Mouse (Mus musculus): ENCODE results near the gene 5031439G07Rik. TPM values are rescaled to one million over a fixed set of nuclear protein-coding genes. Genes with fewer than 3 reads are reported as not detected.
"Not testable (repeated sequence)": the region's sequence is repeated elsewhere in the genome, so short reads cannot be mapped to it uniquely, and the experiment has no call there.

The 5031439G07Rik gene
- 100 to 1,000 TPM in 1 of 2 experiments, 10 to 100 TPM in 1; 96.1 to 106 TPM for total RNA-seq (2021)
- long read RNA-seq, experiment 1, full-length matches to known transcripts: 44 of 85 reads
- long read RNA-seq, experiment 1, partial matches to known transcripts: 22 of 85 reads
- long read RNA-seq, experiment 1, other reads (novel, unspliced or antisense): 19 of 85 reads
- long read RNA-seq, experiment 2, full-length matches to known transcripts: 46 of 91 reads
- long read RNA-seq, experiment 2, partial matches to known transcripts: 32 of 91 reads
- long read RNA-seq, experiment 2, other reads (novel, unspliced or antisense): 13 of 91 reads

DNA sequence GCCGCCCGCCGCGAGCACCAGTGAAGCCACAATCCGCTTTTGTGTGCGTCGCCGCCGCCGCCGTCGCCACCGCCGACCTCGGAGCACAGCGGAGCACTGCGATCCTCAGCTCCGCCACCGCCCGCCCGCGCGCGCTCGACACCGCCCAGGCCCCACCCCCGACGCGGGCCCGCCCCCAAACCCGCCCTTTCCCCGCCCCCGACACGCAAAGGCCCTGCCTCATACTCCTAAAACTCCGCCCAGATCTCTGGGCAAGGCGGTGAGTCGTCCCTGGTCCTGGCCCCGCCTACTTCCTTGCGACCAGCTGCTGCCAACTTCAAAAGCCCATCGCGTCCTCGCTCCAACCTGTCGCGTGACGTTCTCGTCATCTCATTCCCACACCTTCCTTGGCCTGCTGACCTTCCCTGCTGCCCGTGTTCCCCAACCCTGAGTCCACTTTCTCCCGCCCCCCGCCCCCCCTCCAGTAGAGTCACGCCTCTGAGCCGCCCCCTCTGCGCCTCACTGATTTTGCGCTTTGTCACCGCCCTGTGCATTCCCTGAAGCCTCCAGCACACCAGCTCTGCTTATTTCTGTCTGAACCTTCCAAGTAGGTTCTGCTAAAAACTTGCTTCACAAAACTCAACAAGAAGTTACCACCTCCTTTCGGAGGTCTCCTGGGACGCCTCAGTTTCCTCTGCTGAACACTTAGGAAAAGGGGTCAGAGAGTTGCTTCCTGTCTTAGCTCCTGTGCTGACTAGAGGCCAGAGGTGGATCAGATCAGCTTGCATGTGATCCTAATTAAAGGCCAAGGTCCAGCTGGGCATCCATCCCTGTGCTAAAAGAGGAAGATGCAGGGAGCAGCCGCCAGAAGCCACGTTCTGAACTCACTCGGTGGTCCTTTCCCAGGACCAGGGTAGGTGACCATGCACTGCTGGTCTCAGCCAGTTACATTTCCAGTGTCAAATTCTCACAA lies at the start of gene 5031439G07Rik:
5031439G07Rik (minus strand) TSS at position 678 of the 952 bp plus-strand sequence.
- peak; percentile 86 to 95 for DNase-seq (ENCODE audit: low spot score in 2 of 2)
- intact Hi-C loops (cut with DNase I): no loop called here

DNA sequence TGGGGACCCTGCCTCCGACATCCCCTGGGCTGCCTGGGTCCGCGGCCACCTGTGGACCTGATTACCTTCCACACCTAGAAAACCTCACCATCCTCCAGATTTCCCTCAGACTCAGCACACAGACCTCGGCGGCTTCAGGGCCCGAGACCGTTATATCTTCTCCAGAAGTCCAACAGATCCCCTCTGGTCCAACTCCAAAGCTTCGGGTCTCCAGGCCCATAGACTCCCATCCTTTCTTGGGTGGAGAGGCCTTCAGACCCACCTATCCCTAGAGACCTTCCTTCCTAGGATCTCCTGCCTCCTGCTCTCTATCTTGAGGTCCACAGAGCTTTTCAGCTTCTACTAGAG lies 49.0 kb upstream of the 5031439G07Rik start:
- intact Hi-C loops (cut with DNase I): loop anchor here (5.0 kb wide), 1 partner anchor 40 kb away; no protein-coding TSS in a partner anchor
- no peak for DNase-seq (ENCODE audit: low spot score in 2 of 2)

DNA sequence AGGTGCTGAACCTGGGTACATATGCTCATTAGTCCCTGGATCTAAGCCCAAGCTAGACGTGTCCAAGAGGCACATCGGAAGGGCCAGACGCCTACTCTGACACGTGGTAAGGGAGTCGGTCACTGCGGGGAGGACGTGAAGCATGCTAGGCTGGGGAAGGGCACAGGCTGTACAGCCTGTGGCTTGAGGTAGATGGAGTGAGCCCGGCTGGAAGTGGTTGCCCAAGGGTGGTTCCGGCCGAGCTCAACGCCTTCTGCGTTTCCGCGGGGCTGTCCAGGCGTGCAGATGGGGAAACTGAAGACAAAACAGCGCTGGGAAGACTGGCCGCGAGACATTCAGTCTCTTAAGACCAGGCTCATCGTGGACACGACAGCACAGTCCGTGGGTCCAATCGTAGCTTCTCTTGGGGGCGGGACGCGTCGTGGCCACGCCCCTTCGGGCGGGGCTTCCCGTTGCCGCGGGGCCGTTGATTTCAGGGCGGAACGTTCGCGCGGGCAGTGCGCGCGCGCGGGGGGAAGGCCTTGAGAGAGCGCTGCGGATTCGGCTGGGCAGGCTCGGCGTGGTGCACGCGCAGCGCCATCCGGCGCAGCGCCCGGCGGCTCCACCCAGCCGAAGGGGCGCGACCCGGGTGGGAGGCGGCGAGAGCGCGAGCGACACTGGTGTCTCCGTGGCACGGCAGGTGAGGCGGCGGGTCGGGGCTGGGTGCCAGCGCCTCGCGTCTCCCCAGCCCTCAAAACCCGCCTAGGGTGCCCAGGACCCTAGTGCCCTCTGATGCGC lies 48.4 kb upstream of the 5031439G07Rik start:
- intact Hi-C loops (cut with DNase I): loop anchor here (5.0 kb wide), 1 partner anchor 39 kb away; no protein-coding TSS in a partner anchor
- peak; percentile 97 to 98 for DNase-seq (ENCODE audit: low spot score in 2 of 2)

DNA sequence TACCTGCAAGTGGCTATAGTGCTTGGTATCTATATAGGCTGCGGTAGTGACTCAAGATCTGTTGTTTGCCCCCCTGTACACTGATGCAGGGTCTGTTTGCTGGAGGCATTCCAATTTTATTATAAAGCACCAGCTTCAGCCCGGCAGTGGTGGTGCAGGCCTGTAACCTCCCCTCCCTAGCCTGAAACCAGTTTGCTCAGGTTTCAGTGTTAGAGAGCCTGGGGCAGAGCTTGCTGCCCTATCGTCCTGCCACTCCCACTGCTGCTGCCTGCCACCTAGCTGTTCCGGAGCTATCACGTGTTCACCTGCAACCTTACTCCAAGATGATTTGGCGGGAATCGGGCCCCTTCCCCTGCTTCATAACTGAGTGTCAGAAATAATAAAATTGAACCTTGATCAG lies 45.6 kb upstream of the 5031439G07Rik start:
- intact Hi-C loops (cut with DNase I); DNase-seq (ENCODE audit: low spot score in 2 of 2): not testable (repeated sequence)

- intact Hi-C loops (cut with DNase I): no loop called here
- DNase-seq (ENCODE audit: low spot score in 2 of 2): no peak
Observed at GRCm38 (mm10) chr15:85031866-85032265, 43.5 kb upstream of the 5031439G07Rik start.

DNA sequence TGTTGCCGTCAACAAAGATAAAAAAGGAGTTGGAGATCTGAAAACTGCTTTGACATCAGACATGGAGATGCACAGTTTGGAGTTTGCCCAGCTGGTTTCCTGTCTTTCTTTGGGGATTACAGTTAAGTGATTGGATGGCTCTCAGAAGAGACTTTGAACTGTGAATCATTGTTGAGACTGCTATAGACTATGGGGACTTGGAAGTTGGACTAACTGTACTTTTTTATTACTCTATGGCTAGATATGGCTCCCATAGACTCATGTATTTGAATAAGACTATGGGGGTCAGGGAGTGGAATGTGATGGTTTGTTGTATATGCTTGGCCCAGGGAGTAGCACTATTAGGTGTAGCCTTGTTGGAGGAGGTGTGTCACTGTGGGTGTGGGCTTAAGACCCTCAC lies 42.3 kb upstream of the 5031439G07Rik start:
- DNase-seq (ENCODE audit: low spot score in 2 of 2); intact Hi-C loops (cut with DNase I): not testable (repeated sequence)

DNA sequence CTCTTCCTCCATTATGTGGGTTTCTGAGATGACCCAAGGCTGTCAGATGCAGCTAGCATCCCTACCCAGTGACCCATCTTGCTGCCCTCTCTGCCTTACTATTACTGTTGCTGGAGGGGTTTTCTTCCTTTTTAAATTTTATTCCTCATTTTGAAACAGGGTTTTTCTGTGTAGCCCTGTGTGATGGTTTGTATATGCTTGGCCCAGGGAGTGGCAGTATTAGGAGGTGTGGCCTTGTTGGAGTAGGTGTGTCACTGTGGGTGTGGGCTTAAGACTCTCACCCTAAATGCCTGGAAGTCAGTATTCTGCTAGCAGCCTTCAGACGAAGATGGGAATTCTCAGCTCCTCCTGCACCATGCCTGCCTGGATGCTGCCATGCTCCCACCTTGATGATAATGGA lies 40.3 kb upstream of the 5031439G07Rik start, which contains the start of gene Fam118a:
Fam118a (plus strand) TSS at position 301 of the 400 bp plus-strand sequence.
- intact Hi-C loops (cut with DNase I); DNase-seq (ENCODE audit: low spot score in 2 of 2): not testable (repeated sequence)

DNA sequence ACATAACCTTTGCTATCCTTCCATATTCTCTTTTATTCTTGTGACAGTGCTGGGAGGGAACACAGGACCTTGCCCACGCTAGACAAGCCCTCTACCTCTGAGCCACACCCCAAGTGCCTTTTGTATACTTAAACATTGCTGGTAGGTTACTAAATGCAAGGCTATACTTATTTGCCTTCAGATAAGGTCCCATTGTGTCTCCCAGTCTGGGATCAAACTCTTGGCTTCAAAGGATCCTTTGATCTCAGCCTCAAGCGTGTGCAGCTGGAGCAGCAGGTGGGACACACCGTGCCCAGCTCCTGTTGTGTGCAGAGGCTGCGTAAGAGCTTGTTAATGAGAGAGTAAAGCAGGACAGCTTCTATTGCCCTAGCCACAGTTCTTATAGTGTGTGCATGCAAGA lies 39.4 kb upstream of the 5031439G07Rik start:
- DNase-seq (ENCODE audit: low spot score in 2 of 2): no peak
- intact Hi-C loops (cut with DNase I): no loop called here

GRCm38 (mm10) chr15:85026197-85026596 lies 37.8 kb upstream of the 5031439G07Rik start:
- intact Hi-C loops (cut with DNase I): no loop called here
- DNase-seq (ENCODE audit: low spot score in 2 of 2): no peak

DNA sequence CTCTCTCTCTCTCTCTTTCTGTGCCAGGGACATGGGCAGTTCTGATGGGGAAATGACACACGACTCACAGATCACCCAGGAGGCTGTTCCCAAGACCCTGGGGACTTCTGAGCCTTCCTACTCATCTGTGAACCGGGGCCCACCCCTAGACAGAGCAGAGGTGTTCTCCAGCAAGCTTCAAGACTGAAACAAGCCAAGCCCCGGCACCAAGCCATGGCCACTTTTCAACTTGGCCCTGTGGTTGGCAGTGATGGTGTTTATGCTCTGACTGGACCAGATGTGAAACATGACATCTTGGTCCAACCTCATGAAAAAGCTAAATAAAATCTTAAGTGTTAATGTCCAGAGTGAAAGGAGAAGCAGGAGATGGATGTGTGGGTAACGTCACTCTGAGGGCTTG lies 33.9 kb upstream of the 5031439G07Rik start:
- intact Hi-C loops (cut with DNase I): no loop called here

GRCm38 (mm10) chr15:85016951-85017664 lies 28.8 kb upstream of the 5031439G07Rik start, which contains the start of gene Upk3a:
Upk3a (plus strand) TSS chr15:85017141.
- intact Hi-C loops (cut with DNase I): no loop called here

More for the DNA sequence above, 33.9 kb upstream of the 5031439G07Rik start:
- no peak for DNase-seq (ENCODE audit: low spot score in 2 of 2)

GRCm38 (mm10) chr15:85015771-85016170 lies 27.4 kb upstream of the 5031439G07Rik start:
- intact Hi-C loops (cut with DNase I): no loop called here
- peak; percentile 67 to 82 for DNase-seq (ENCODE audit: low spot score in 2 of 2)

More at GRCm38 (mm10) chr15:85016951-85017664, 28.8 kb upstream of the 5031439G07Rik start, which contains the start of gene Upk3a:
- DNase-seq (ENCODE audit: low spot score in 2 of 2): no peak

GRCm38 (mm10) chr15:85012662-85013054 lies 24.3 kb upstream of the 5031439G07Rik start:
- intact Hi-C loops (cut with DNase I): no loop called here
- no peak for DNase-seq (ENCODE audit: low spot score in 2 of 2)

DNA sequence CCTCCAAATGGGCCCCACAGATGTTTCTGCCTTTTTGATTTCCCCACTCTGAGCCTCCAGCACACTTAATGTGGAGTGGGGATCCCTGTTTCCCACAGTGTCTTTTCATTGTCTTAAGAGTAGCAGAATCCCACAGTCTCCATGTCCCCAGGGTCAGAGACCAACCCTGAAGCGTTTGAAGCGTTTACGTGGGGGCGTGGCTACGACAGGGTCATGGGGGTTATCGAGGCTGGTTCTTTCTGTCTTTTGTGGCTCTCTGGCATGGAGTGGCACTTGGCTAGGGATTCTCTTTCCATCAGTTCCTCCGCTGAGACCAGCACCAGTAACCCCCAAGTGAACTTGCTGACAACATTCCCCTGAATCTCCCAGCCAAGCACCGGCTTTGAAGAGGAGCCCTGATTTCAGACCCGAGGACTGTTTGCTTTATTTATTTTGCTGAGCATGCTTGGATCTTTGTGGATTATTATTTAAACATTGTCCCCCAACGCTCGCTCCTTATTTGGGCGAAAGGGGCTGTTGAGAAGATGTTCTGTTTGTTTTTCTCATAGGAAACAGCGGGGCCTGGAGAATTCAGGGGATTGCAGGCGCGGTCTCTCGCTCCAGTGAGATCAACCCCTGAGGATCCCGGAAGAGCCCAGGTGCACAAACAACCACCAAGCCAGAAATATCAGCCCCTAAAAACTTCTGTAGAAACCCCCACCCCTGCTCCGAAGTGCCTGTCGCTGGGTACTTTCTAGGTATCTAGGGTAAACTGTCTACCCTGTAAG lies 23.7 kb upstream of the 5031439G07Rik start:
- no peak for DNase-seq (ENCODE audit: low spot score in 2 of 2)
- intact Hi-C loops (cut with DNase I): no loop called here

GRCm38 (mm10) chr15:85009666-85010065 lies 21.3 kb upstream of the 5031439G07Rik start:
- intact Hi-C loops (cut with DNase I): no loop called here
- DNase-seq (ENCODE audit: low spot score in 2 of 2): no peak

DNA sequence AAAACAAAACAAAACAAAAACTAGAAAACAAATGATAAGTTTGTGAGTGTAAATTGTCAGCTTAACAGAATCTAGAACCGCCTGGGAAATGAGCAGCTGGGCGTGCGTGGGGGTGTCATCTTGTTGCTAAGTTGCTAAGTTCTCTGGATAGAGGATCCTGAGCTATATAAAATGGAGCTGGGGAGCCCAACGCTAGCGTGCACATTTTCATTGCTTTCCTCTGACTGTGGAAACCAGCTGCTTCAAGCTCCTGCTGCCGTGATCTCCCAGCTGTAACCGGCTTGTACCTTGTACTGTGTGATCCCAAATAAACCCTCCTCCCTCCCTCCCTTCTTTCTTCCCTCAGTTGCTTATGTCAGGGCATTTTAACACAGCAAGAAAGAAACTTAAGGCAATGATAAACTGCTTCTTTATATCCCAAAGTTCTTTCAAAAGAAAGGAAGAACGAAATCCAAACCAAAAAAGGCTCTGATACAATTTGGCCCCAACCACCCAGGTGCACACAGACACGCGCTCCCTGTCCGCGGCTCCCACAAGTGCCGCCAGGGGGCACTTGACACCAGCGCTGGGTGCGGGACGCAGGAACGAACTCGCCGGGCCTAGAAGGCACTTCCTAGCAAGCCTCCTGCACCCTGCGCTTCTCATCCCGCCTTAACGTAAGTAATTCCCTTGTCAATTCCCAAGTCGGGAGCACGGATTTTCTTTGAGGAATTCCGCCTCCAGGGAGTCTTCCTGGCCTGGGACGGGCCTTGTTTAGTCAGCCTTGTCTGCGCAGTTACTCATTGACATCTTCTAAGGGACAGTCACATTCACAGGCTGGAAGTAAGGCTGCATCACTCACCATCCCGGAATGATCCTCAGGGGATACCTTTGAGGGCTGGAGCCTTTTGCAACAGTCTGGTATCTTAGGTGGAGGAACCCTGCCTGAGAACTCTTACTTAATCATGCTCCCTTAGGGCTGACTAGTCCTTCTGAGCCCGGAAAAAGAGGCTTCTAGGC lies 12.9 kb upstream of the 5031439G07Rik start:
- peak; percentile 82 for DNase-seq (ENCODE audit: low spot score in 2 of 2)
- intact Hi-C loops (cut with DNase I): loop anchor here (2.0 kb wide), 1 partner anchor 70 kb away; no protein-coding TSS in a partner anchor

GRCm38 (mm10) chr15:84999911-85000310 lies 11.6 kb upstream of the 5031439G07Rik start:
- intact Hi-C loops (cut with DNase I): loop anchor here (2.0 to 5.0 kb wide), 3 partner anchors 37 to 73 kb away; no protein-coding TSS in a partner anchor
- no peak for DNase-seq (ENCODE audit: low spot score in 2 of 2)
